Mouse (Mus musculus): ENCODE results near the gene Dazap1.
A peak's percentile ranks its signal among the peaks of the same experiment; 100 is the strongest.

Gene Dazap1

DNA sequence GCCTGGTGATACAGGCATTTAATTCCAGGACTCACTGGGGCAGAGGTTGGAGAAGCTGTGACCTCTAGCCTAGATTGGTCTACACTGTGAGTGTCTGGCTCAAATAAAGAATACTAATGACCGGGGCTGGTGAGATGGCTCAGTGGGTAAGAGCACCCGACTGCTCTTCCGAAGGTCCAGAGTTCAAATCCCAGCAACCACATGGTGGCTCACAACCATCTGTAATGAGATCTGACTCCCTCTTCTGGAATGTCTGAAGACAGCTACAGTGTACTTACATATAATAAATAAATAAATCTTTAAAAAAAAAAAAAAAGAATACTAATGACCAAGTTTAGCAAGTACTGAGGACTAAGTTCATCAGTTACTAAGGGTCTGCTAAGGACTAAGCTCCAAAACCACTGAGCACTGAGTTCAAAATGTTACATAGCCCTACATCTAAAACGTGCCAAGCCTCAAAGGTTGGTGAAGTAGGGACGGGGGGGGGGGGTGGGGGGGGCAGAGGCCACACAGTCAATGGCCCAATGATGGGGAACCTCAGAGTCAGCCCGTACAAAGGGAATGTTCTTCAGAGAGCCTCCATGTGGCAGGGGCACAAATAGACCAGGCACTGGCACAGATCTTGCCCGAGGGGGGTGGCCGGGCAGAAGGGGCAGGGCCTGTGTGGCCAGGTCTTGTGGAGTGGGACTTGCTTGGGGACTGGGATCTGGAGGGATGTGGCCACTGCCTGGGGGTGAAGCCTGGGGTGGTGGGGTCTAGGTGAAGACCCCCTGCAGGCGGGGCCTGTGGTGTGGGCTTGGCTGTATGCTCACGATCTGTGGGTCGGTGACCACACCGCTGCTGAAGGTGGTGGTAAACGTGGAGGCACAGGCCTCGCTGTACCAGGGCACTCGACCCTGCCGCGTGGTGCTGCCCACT, 63.1 kb downstream of the Dazap1 start:
- no peak for DNase-seq

DNA sequence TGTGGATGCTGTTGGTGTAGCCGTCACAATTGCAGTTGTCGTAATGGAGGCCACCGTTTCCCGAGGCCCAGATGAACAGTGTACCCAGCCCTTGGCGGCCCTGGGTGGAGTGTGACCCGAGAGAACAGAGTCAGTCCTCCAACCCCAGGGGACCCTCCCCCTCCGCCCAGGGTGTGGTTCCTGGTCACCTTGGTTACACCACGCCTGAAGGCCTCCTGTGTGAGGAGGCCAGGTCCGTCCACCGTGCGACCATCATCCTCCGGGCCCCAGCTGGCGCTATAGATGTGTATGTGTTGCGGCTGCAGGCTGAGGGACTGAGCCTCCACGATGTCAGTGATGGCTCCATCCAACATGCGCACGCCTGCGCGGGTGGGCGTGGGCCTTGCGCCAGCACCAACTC, 63.8 kb downstream of the Dazap1 start:
- DNase-seq = no peak

DNA sequence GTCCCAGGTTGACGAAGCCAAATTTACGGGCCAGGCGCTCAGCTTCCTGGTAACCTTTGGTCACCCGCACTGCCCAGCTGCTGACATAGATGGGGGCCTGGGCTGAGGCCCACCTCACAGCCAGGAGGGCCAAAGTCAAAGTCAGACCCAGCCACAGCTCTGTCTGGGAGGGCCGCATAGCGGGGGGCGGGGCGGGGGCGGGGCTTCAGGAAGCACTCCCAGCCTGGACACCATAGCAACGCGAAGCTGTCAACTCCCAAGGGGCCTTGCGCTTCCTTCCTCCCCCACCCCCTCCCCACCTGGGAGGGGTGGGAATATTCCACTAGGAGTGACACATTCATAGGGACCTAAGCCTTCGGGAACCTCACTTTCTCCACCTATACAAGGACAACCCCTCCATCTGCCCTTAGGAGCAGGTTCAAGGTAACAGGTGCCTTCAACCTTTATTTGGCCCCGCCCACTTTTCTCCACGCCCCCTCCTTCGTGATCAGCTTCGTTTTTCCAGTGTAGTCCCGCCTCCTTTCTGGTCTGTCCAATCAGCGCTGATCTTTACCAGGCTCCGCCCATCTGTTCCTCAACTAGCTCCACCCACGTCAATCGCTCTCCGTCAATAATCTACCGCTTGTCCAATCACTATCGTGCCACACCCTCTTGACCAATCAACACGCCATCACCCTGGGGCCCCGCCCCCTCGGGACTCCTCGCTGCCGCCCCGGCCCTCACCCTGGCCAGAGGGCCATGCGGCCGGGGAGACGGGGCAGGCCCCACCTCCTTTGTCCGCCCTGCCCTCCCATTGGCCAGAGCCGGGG, 68.2 kb downstream of the Dazap1 start, which contains the start of the genes Pcsk4 and Reep6:
TSS of gene Pcsk4 (minus strand) at position 226 of the 809 bp plus-strand sequence.
TSS of gene Reep6 (plus strand) at position 681 of the 809 bp plus-strand sequence.
- DNase-seq = peak; percentile 98

DNA sequence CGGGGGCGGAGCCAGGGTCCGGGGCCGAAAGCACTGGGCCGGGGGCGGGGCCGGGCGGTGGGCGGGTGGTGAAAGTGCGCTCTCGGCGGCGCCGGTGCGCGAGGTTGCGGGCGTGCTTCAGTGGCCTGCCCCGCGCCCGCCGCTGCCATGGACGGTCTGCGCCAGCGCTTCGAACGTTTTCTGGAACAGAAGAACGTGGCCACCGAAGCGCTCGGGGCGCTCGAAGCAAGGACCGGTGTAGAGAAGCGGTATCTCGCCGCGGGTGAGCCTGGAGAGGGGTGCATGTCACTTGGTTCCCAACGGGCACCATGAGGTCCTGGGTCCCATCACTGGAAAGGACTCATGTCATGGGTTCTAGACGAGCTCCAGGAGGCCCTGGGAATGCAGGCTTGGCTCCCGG, 68.8 kb downstream of the Dazap1 start:
- DNase-seq = no peak

DNA sequence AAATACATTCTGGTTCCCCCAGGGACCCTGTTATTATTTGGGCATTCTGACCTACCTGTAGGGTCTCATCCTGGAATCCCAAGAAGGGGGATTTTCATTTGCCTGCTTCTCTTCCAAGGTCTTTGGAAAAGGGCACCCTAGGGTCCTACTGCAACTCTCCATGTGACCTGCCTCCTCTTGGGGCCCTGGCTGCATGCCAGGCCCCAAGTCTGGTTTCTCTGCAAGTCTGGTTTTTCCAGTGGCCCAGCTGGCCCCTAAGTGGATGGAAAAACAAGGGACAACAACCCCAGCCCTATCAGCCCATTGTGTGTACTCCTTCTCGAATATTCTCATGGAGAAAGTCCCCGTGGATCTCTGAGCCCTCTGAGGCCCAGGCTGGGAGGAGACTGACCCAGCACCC, 69.6 kb downstream of the Dazap1 start:
- no peak for DNase-seq

DNA sequence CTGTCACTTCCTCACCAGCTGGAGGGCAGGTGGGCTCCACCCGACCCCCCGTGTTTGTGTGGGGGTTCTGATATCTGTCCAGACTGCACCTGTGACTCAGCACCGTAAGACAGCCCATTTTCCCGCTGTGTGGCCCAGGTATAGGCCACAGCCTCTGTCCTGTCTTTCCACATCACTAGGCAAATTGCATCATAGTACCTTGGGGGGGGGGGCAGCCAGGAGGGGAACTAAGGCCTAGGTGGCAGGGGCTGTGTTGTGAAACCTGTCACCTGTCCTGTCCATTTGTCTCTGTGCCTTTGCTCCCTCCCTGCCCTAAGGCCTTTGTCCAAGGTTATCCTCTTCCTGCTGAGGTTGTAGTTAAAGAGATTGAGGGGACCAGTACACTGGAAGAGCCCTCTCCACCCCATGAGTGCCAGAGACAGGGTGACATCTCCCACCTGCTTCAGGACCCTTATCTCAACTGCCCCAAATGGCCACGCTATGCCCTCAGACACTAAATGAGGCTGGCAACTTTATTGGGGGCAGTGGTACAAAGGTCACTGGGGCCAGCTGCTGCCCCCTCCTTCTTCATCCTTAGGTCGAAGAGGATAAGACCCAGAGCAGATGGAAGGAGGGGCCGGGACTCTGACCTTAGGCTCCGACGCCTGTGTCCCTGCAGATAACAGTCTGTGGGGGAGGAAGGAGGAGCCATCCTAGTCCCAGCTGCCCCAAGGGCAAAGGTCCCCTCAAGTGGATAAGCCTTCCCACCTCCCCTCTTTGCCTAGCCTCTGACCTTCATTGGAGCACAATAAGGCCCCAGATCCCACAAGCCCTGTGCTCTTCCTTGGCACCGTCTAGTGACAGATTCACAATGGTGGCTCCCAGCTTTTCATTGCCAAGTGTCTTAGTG, 70.6 kb downstream of the Dazap1 start:
- DNase-seq = no peak

DNA sequence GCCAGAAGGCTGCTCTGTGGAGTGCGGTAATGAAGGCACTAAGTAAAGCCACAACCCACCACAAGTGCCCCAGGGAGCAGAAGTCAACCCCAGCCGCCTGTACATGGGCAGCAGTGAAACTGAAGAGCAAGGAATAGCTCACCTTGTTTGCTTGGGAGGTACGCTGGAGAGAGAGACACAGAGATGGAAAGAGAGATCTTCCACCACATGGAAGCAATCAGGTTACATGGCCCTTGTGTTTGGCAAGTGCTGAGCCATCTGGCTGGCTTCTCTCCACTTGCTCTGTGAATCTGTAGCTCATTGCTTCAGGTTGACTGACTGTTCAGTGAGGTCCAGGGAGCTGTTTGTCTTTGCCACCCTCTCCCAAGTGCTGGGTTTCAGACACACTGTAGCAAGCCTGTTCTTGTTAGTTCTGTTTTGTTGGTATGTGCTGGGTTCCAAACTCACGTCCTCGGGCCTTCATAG, 71.3 kb downstream of the Dazap1 start:
- no peak for DNase-seq

DNA sequence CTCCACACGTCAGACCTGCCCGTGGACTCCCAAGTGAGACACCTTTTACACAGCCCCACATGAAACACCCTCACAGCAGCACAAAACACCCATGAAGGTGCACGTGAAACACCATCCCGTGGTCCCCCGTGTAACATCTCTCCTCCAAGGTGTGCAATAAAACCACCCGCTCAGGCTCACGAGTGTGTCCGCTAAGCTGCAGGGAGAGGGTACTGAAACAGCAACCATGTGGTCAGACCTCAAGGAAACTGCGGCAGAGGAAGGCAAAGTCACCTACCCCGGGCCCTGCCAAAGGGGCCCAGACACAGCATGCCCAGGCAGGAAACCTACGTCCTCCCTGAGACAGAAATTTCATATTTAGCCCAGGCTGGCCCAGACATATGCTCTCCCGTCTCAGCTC, 75.0 kb downstream of the Dazap1 start:
- DNase-seq = no peak

Data from embryo, embryonic 11 days (tissue).